Mouse (Mus musculus) limb, embryonic 14.5 days (tissue): ENCODE results near the gene Paics. TPM values are rescaled to one million over a fixed set of nuclear protein-coding genes. Genes with fewer than 3 reads are reported as not detected.
A peak's percentile ranks its signal among the peaks of the same experiment; 100 is the strongest.
"Not testable (repeated sequence)": the region's sequence is repeated elsewhere in the genome, so short reads cannot be mapped to it uniquely, and the experiment has no call there.

Source experiments
- ATAC-seq: fragments of 200-750 bp; cut with Nextera tagmentation; 2 replicates; pipeline ENCODE4 v1.8.0; 2017; ENCODE audit warnings: low read depth, moderate number of reproducible peaks, moderate TSS enrichment; ENCODE audit not compliant: low FRiP score
- DNase-seq: peaks from one replicate; pipeline ENCODE4 v3.0.0-alpha.2; 2015; ENCODE audit warnings: low spot score
- H3K27ac ChIP-seq: fragments of 300-500 bp; sonication (generic); replicated peaks from 2 replicates; pipeline ENCODE4 v1.5.1; 2014; ENCODE audit warnings: low read depth, mild to moderate bottlenecking, low read length, moderate library complexity, mixed read lengths
- H3K27me3 ChIP-seq: fragments of 300-500 bp; sonication (generic); 2 replicates; pipeline ENCODE4 v1.6.1; 2014; ENCODE audit warnings: low read length, mixed read lengths; ENCODE audit not compliant: control insufficient read depth, insufficient read depth
- H3K36me3 ChIP-seq: fragments of 300-500 bp; sonication (generic); 2 replicates; pipeline ENCODE4 v1.6.1; 2014; ENCODE audit warnings: mild to moderate bottlenecking, low read length, moderate library complexity, mixed read lengths; ENCODE audit not compliant: control insufficient read depth, insufficient read depth
- H3K4me1 ChIP-seq: fragments of 300-500 bp; sonication (generic); 2 replicates; pipeline ENCODE4 v1.6.1; 2014; ENCODE audit warnings: antibody characterized with exemption, low read length, mixed read lengths; ENCODE audit not compliant: control insufficient read depth, insufficient read depth
- H3K4me2 ChIP-seq: fragments of 300-500 bp; sonication (generic); replicated peaks from 2 replicates; pipeline ENCODE4 v1.6.1; 2014; ENCODE audit warnings: low read depth, mild to moderate bottlenecking, low read length, moderate library complexity; ENCODE audit not compliant: severe bottlenecking
- H3K4me3 ChIP-seq: fragments of 300-500 bp; sonication (generic); replicated peaks from 2 replicates; pipeline ENCODE4 v1.5.1; 2014; ENCODE audit warnings: low read length
- H3K9ac ChIP-seq: fragments of 300-500 bp; sonication (generic); 2 replicates; pipeline ENCODE4 v1.6.1; 2014; ENCODE audit warnings: mild to moderate bottlenecking, low read depth, low read length, moderate library complexity; ENCODE audit not compliant: severe bottlenecking
- H3K9me3 ChIP-seq: fragments of 300-500 bp; sonication (generic); 2 replicates; pipeline ENCODE4 v1.6.1; 2016; ENCODE audit warnings: low read length; ENCODE audit not compliant: control insufficient read depth
- POLR2A ChIP-seq: fragments of 200-500 bp; IDR thresholded peaks from 2 replicates; pipeline ENCODE4 v1.8.0; 2012; ENCODE audit warnings: inconsistent platforms, mild to moderate bottlenecking, moderate library complexity, borderline replicate concordance; ENCODE audit not compliant: insufficient read depth, insufficient read length; ENCODE audit errors: extremely low read depth
- WGBS: fragments of 180-500 bp; shearing (Covaris S2); extraction: QIAGEN DNeasy Blood & Tissue Kit; methylation state at CpG from one replicate; pipeline ENCODE4 v1.1.7; 2014; 5-methylcytosine and 5-hydroxymethylcytosine counted together
- polyA plus RNA-seq, 2 experiments: library from polyadenylated mRNA; depleted of rRNA in 1 of 2; stranded (reverse) in 1 of 2; unstranded in 1 of 2; fragments of >200 nt; fragmentation: Nextera tagmentation in 1 of 2; extraction: Ambion mirVana in 1 of 2; gene quantifications; 2 replicates each; pipeline versions ENCODE4 v1.2.1 to v1.2.3; 2012 to 2014

Paics gene
- polyA plus RNA-seq, 2 experiments, result 146 to 254 TPM

- Histone ChIP-seq H3K36me3 (0 out of 2 replicates have a peak, but pooled peaks cover 3% of the 10 kb centered on the region), H3K27ac (no peak overlapping the region), H3K27me3 (no peaks in the 10 kb centered on the region), H3K9ac (peak overlapping the region; percentile 87), H3K4me3 (peak overlapping the region; percentile 75), H3K4me2 (peak overlapping the region; percentile 75), H3K4me1 (0 out of 2 replicates have a peak, but pooled peaks cover 3% of the 10 kb centered on the region), H3K9me3 (no peaks in the 10 kb centered on the region)
- 71% methylated on average over 3 of the region's 3 CpGs for WGBS
- ATAC-seq, result no peak
- TF ChIP-seq POLR2A, result no peak
- DNase-seq, result no peak
These were observed 45.0 kb upstream of the Paics start for GRCm38 (mm10) chr5:76906155-76906499.

DNA sequence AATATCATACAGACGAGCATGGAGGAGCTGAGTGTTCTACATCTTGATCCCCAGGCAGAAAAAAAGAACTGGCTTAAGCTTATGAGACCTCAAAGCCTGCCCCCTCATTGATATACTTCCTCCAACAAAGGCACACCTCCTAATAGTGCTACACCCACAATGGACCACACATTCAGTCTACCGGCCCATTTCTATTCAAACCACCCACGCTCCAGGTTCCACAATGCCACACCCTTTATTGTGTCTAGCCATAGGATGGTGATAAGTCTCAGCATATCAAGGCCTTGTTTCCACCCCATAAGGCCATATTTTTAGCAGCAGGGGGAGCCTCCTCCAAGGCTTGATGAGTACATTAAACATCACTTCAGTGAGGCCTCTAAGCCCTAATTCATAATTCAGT is 40.3 kb upstream of the Paics start:
- H3K27me3 ChIP-seq, result no peaks in the 10 kb centered on the region
- H3K4me2 ChIP-seq, result no peak overlapping the region
- WGBS, result 85% methylated on average over 3 of the region's 3 CpGs
- H3K9ac ChIP-seq, result no peak overlapping the region
- no peak overlapping the region for H3K4me3 ChIP-seq
- no peak for ATAC-seq
- DNase-seq, result no peak
- no peak for TF ChIP-seq POLR2A
- no peak overlapping the region for H3K27ac ChIP-seq
- no peaks in the 10 kb centered on the region for H3K4me1 ChIP-seq
- no peaks in the 10 kb centered on the region for H3K9me3 ChIP-seq
- peaks cover 21% of the 10 kb centered on the region for H3K36me3 ChIP-seq

DNA sequence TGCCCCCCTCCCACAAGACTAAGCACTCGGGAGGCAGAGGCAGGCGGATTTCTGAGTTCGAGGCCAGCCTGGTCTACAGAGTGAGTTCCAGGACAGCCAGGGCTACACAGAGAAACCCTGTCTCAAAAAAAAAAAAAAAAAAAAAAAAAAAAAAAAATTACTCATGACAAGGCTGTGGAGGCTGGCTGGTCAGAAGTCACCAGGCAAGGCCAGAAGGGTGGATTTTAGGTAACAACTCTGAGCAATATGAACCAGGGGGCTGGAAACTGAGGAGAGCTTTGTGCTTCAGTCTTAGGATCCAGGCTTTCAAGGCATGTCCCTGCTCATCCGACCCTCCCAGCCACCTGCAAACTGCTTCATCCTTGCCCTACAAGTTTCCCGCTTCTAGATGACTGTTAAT is 38.6 kb upstream of the Paics start:
- H3K4me2 ChIP-seq, H3K27me3 ChIP-seq, ATAC-seq, H3K9ac ChIP-seq, H3K4me1 ChIP-seq, H3K9me3 ChIP-seq, DNase-seq, H3K27ac ChIP-seq, H3K4me3 ChIP-seq: not testable (repeated sequence)
- peaks cover 25% of the 10 kb centered on the region for H3K36me3 ChIP-seq
- WGBS, result 91% methylated on average over 5 of the region's 5 CpGs

GRCm38 (mm10) chr5:76922833-76923232 is 28.3 kb upstream of the Paics start:
- H3K9me3 ChIP-seq, result no peaks in the 10 kb centered on the region
- H3K27ac ChIP-seq, result no peak overlapping the region
- TF ChIP-seq POLR2A, result no peak
- H3K4me2 ChIP-seq, result no peak overlapping the region
- WGBS, result 83% methylated on average over 4 of the region's 4 CpGs
- H3K36me3 ChIP-seq, result peaks cover 49% of the 10 kb centered on the region
- H3K27me3 ChIP-seq, result no peaks in the 10 kb centered on the region
- DNase-seq, result no peak
- H3K9ac ChIP-seq, result no peak overlapping the region
- no peak overlapping the region for H3K4me3 ChIP-seq
- H3K4me1 ChIP-seq, result no peaks in the 10 kb centered on the region
- ATAC-seq, result no peak

- DNase-seq, result peak; percentile 55
- no peak overlapping the region for H3K9ac ChIP-seq
- peaks cover 44% of the 10 kb centered on the region for H3K36me3 ChIP-seq
- no peaks in the 10 kb centered on the region for H3K27me3 ChIP-seq
- H3K4me1 ChIP-seq, result no peaks in the 10 kb centered on the region
- H3K4me3 ChIP-seq, result no peak overlapping the region
- H3K27ac ChIP-seq, result no peak overlapping the region
- ATAC-seq, result no peak
- 85% methylated on average over 13 of the region's 13 CpGs for WGBS
- TF ChIP-seq POLR2A, result no peak
- no peaks in the 10 kb centered on the region for H3K9me3 ChIP-seq
- H3K4me2 ChIP-seq, result no peak overlapping the region
These were observed 27.7 kb upstream of the Paics start for GRCm38 (mm10) chr5:76923428-76923827.

GRCm38 (mm10) chr5:76924296-76924695 is 26.8 kb upstream of the Paics start:
- Histone ChIP-seq H3K27ac (no peak overlapping the region), H3K27me3 (no peaks in the 10 kb centered on the region), H3K4me1 (no peaks in the 10 kb centered on the region), H3K9ac (no peak overlapping the region), H3K4me3 (no peak overlapping the region), H3K36me3 (peaks cover 40% of the 10 kb centered on the region), H3K9me3 (no peaks in the 10 kb centered on the region), H3K4me2 (no peak overlapping the region)
- no peak for TF ChIP-seq POLR2A
- DNase-seq (no peak), ATAC-seq (no peak)
- 92% methylated on average over 1 of the region's 1 CpGs for WGBS
